Mouse (Mus musculus): Measurements from ENCODE around the gene Lin7a. TPM values are rescaled to one million over a fixed set of nuclear protein-coding genes. Genes with fewer than 3 reads are reported as not detected.

The Lin7a gene
- polyA plus RNA-seq, 1 experiment from 2014 or later = 31.6 TPM

- Histone ChIP-seq H3K9ac (replicated peaks) (no peak overlapping the region), H3K4me2 (replicated peaks) (no peak overlapping the region), H3K27me3 (no peaks in the 10 kb centered on the region), H3K4me1 (replicated peaks) (no peaks in the 10 kb centered on the region), H3K9me3 (no peaks in the 10 kb centered on the region), H3K36me3 (no peaks in the 10 kb centered on the region), H3K4me3 (replicated peaks) (no peak overlapping the region), H3K27ac (no peak overlapping the region)
- no peak for ATAC-seq
These were observed 43.8 kb downstream of the Lin7a start for GRCm38 (mm10) chr10:107315251-107315650.

- no peak for ATAC-seq
- no peaks in the 10 kb centered on the region for H3K36me3 ChIP-seq
- 51% methylated on average over 5 of the region's 5 CpGs for WGBS
These were observed 44.2 kb downstream of the Lin7a start for GRCm38 (mm10) chr10:107315681-107316080.

GRCm38 (mm10) chr10:107316100-107316499 lies 44.6 kb downstream of the Lin7a start:
- Histone ChIP-seq H3K36me3 (no peaks in the 10 kb centered on the region), H3K9me3 (no peaks in the 10 kb centered on the region), H3K27me3 (no peaks in the 10 kb centered on the region), H3K4me3 (replicated peaks) (no peak overlapping the region), H3K4me2 (replicated peaks) (no peak overlapping the region), H3K27ac (no peak overlapping the region), H3K4me1 (replicated peaks) (no peaks in the 10 kb centered on the region), H3K9ac (replicated peaks) (no peak overlapping the region)
- WGBS = 61% methylated on average over 2 of the region's 2 CpGs
- ATAC-seq = no peak

More at GRCm38 (mm10) chr10:107315681-107316080, 44.2 kb downstream of the Lin7a start:
- H3K27me3 ChIP-seq = no peaks in the 10 kb centered on the region
- H3K27ac ChIP-seq = no peak overlapping the region
- H3K9ac ChIP-seq (replicated peaks) = no peak overlapping the region
- H3K4me2 ChIP-seq (replicated peaks) = no peak overlapping the region
- H3K9me3 ChIP-seq = no peaks in the 10 kb centered on the region
- H3K4me1 ChIP-seq (replicated peaks) = no peaks in the 10 kb centered on the region
- H3K4me3 ChIP-seq (replicated peaks) = no peak overlapping the region

DNA sequence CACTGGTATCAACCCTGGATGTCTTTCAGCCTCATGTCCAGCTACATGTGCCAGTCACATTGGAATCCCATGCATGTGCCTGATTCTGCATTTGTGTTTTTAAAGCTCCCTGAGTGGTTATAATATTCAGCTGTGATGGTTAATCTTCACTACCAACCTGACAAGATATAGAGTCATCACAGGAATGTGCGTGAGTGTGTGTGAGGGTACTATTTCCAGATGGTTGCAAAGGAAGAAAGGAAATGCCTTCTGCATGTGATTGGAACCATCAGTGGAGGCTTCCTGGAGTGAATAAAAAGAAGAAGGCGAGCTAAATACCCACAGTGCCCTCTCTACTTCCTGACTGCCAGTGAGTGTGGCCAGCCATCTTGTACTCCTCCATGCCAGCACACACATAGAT lies 48.2 kb downstream of the Lin7a start:
- H3K27ac ChIP-seq = no peak overlapping the region
- H3K9ac ChIP-seq (replicated peaks) = no peak overlapping the region
- no peaks in the 10 kb centered on the region for H3K4me1 ChIP-seq (replicated peaks)
- no peaks in the 10 kb centered on the region for H3K27me3 ChIP-seq
- no peak overlapping the region for H3K4me3 ChIP-seq (replicated peaks)
- no peaks in the 10 kb centered on the region for H3K9me3 ChIP-seq
- no peaks in the 10 kb centered on the region for H3K36me3 ChIP-seq
- 87% methylated on average over 2 of the region's 2 CpGs for WGBS
- no peak for ATAC-seq
- no peak overlapping the region for H3K4me2 ChIP-seq (replicated peaks)

- Histone ChIP-seq H3K27me3 (no peaks in the 10 kb centered on the region), H3K27ac (no peak overlapping the region), H3K9ac (replicated peaks) (no peak overlapping the region), H3K4me2 (replicated peaks) (no peak overlapping the region), H3K4me3 (replicated peaks) (no peak overlapping the region), H3K36me3 (no peaks in the 10 kb centered on the region), H3K4me1 (replicated peaks) (no peaks in the 10 kb centered on the region), H3K9me3 (no peaks in the 10 kb centered on the region)
- no peak for ATAC-seq
- WGBS = 95% methylated on average over 7 of the region's 7 CpGs
These were observed 52.4 kb downstream of the Lin7a start for GRCm38 (mm10) chr10:107323865-107324264.

DNA sequence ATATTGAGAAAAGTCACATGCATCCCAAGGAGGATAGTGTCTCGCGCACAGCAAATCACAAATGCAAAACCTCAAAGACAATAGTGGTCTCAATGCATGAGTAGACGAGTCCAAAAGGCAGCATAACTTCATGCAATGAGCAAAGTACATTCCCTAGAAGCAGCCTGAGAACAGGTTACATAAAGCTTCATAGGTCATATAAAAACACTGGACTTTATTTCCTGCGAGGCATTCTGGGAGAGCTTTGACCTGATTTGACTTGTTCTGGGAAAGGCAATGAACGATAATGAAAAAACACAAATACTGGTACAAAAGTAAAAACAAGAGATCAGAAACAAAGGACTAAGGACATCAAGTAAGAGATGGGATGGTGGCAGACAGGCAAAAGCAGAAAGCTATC lies 54.1 kb downstream of the Lin7a start:
- Histone ChIP-seq H3K36me3 (no peaks in the 10 kb centered on the region), H3K27ac (no peak overlapping the region), H3K27me3 (no peaks in the 10 kb centered on the region), H3K9me3 (no peaks in the 10 kb centered on the region), H3K4me1 (replicated peaks) (no peaks in the 10 kb centered on the region), H3K4me3 (replicated peaks) (no peak overlapping the region), H3K4me2 (replicated peaks) (no peak overlapping the region), H3K9ac (replicated peaks) (no peak overlapping the region)
- ATAC-seq = no peak
- 90% methylated on average over 5 of the region's 5 CpGs for WGBS

- Histone ChIP-seq H3K4me2 (replicated peaks) (no peak overlapping the region), H3K36me3 (no peaks in the 10 kb centered on the region), H3K27me3 (no peaks in the 10 kb centered on the region), H3K9me3 (no peaks in the 10 kb centered on the region), H3K4me1 (replicated peaks) (no peaks in the 10 kb centered on the region), H3K27ac (no peak overlapping the region), H3K4me3 (replicated peaks) (no peak overlapping the region), H3K9ac (replicated peaks) (no peak overlapping the region)
- 87% methylated on average over 3 of the region's 3 CpGs for WGBS
- ATAC-seq = no peak
These were observed 68.0 kb downstream of the Lin7a start for GRCm38 (mm10) chr10:107339524-107339923.

GRCm38 (mm10) chr10:107341151-107341550 lies 69.7 kb downstream of the Lin7a start:
- H3K27me3 ChIP-seq = no peaks in the 10 kb centered on the region
- WGBS = 80% methylated on average over 4 of the region's 4 CpGs
- no peaks in the 10 kb centered on the region for H3K9me3 ChIP-seq
- ATAC-seq = no peak; the same call in 1 of the 2 replicates
- no peak overlapping the region for H3K4me3 ChIP-seq (replicated peaks)
- H3K36me3 ChIP-seq = no peaks in the 10 kb centered on the region
- no peak overlapping the region for H3K4me2 ChIP-seq (replicated peaks)
- H3K27ac ChIP-seq = no peak overlapping the region
- H3K4me1 ChIP-seq (replicated peaks) = no peaks in the 10 kb centered on the region
- no peak overlapping the region for H3K9ac ChIP-seq (replicated peaks)

- no peaks in the 10 kb centered on the region for H3K36me3 ChIP-seq
- no peak overlapping the region for H3K27ac ChIP-seq
- no peak overlapping the region for H3K4me2 ChIP-seq (replicated peaks)
- no peaks in the 10 kb centered on the region for H3K4me1 ChIP-seq (replicated peaks)
- no peak overlapping the region for H3K9ac ChIP-seq (replicated peaks)
- 67% methylated on average over 3 of the region's 3 CpGs for WGBS
- H3K27me3 ChIP-seq = no peaks in the 10 kb centered on the region
- ATAC-seq = no peak
- H3K9me3 ChIP-seq = no peaks in the 10 kb centered on the region
- H3K4me3 ChIP-seq (replicated peaks) = no peak overlapping the region
These were observed 72.7 kb downstream of the Lin7a start for GRCm38 (mm10) chr10:107344200-107344599.

DNA sequence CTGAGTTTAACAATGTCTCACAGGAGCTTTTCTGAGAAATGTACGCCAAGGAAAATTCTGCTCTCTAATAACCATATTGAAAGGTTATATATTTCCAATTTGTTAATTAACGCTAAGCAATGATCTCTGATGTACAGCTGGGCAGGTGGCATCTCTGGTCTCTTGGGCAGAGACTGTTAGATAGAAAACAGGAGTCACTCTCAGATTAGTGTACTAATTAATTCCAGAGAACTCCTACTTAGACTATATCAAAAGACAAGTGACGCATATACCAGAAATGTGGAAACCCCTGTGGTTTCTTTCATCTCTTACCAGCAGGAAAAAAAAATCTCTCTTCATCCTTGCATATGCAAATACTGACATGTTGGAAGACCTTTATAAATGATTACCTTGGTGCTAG lies 76.4 kb downstream of the Lin7a start:
- 71% methylated on average over 3 of the region's 3 CpGs for WGBS
- no peak; the same call in 1 of the 2 replicates for ATAC-seq
- H3K4me2 ChIP-seq (replicated peaks) = no peak overlapping the region

DNA sequence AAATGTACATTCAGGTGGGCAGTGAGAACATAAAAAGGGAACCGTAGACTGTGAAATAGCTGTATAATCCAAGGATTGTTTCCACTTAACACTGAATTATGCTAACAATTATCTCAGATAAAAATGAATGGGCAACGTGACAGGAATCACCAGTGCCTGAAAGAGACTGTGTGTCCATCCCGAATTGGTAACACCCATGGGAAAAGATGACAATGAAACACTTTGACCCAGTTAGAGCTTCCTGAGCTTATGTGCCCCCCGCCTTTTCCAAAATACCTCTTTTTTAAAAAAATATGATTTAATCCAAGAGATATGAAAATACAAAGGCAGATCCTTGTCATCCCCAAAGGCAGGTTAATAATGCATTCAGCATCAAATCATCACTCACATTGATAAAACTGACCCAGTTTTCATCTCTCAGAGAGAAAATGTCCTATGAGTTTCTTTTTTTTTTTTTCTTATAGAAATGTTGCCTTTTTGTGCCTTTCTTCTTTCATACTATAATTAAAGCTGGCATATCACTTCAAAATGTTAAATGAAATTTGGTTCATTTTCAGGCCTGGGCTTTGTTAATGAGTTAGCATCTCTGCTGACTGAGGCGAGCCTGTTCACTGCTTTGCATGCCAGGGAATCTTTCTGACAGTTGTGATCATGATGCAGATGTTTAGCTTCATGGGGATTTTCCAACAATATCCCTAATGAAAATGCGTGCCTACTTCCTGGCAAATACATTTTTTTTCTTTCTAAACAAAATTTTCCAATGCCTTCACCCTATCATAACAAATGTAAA lies 80.4 kb downstream of the Lin7a start:
- no peak for ATAC-seq
- Histone ChIP-seq H3K36me3 (no peaks in the 10 kb centered on the region), H3K4me1 (replicated peaks) (peaks cover 4% of the 10 kb centered on the region; the same call in 1 of the 2 replicates), H3K4me2 (replicated peaks) (no peak overlapping the region), H3K4me3 (replicated peaks) (no peak overlapping the region), H3K27ac (no peak overlapping the region), H3K27me3 (no peaks in the 10 kb centered on the region; the same call in 1 of the 2 replicates), H3K9me3 (0 out of 2 replicates have a peak, but pooled peaks cover 4% of the 10 kb centered on the region), H3K9ac (replicated peaks) (no peak overlapping the region)
- 47% methylated on average over 6 of the region's 6 CpGs for WGBS

More for the DNA sequence above, 76.4 kb downstream of the Lin7a start:
- no peak overlapping the region for H3K9ac ChIP-seq (replicated peaks)
- no peak overlapping the region for H3K27ac ChIP-seq
- H3K4me1 ChIP-seq (replicated peaks) = peaks cover 4% of the 10 kb centered on the region; the same call in 1 of the 2 replicates
- no peaks in the 10 kb centered on the region for H3K9me3 ChIP-seq
- H3K4me3 ChIP-seq (replicated peaks) = no peak overlapping the region
- no peaks in the 10 kb centered on the region for H3K36me3 ChIP-seq
- no peaks in the 10 kb centered on the region; the same call in 1 of the 2 replicates for H3K27me3 ChIP-seq

GRCm38 (mm10) chr10:107353483-107353882 lies 82.0 kb downstream of the Lin7a start:
- Histone ChIP-seq H3K4me2 (replicated peaks) (no peak overlapping the region), H3K27ac (no peak overlapping the region), H3K4me1 (replicated peaks) (peaks cover 4% of the 10 kb centered on the region; the same call in 1 of the 2 replicates), H3K9ac (replicated peaks) (no peak overlapping the region), H3K4me3 (replicated peaks) (no peak overlapping the region), H3K27me3 (no peaks in the 10 kb centered on the region; the same call in 1 of the 2 replicates), H3K9me3 (0 out of 2 replicates have a peak, but pooled peaks cover 4% of the 10 kb centered on the region), H3K36me3 (no peaks in the 10 kb centered on the region)
- no peak for ATAC-seq
- 97% methylated on average over 3 of the region's 3 CpGs for WGBS
